Mouse (Mus musculus) mesoderm, embryonic 11.5 days (tissue): Measurements from ENCODE around the gene Pin1rt1.

Source experiments
- DNase-seq: peaks from one replicate; pipeline ENCODE4 v3.0.0-alpha.2; 2012; ENCODE audit warnings: low read depth, low spot score

Gene Pin1rt1

DNA sequence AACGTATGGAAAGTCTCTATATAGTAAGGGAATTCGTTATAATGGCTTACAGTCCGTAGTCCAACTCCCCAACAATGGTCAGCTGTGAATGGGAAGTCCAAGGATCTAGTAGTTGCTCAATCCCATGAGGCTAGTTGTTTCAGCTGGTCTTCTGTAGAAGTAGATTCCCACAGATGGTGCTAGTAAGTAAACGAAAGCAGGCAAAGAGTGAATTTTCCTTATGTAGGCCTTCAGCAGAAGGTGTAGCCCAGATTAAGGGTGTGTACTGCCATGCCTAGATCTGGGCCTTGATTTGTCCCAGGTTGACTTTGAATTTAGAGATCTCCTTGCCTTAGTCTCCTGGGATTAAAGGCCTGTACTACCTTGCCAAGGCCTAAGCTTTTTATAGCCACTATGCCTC, at the start of gene Pin1rt1:
Pin1rt1 (minus strand) TSS at position 101 of the 400 bp plus-strand sequence.
- DNase-seq: no peak

- DNase-seq: no peak
Observed at GRCm38 (mm10) chr2:104764018-104764417, 47.8 kb upstream of the Pin1rt1 start.

- no peak for DNase-seq
Observed at GRCm38 (mm10) chr2:104763134-104763703, 47.0 kb upstream of the Pin1rt1 start.

- DNase-seq: peak; percentile 28
Observed at GRCm38 (mm10) chr2:104750611-104751010, 34.4 kb upstream of the Pin1rt1 start.

DNA sequence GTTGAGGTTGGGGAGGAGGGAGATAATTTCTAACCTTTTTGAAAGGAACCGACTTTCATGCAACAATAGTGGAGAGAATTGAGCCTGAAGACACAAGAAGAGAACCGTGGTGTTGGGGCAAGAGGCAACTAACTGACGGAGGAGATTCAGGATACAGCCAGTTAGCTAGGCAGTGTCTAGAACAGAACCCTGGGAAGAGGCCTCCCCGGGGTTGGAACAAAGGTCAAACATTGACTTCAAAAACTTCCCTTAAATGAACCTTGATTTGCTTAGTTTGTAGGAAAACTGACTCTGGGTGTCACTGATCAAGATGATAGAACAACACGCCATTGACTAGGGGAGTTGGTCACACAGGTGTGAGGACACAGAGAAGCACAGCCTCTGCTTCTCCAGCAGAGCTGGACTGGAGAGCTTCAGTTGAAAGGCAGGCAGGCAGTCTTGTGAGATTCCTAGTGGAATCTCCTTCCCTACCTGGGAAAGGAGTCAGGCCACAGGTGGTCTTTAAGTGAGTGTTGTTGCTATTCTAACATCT, 32.5 kb upstream of the Pin1rt1 start:
- DNase-seq: no peak

DNA sequence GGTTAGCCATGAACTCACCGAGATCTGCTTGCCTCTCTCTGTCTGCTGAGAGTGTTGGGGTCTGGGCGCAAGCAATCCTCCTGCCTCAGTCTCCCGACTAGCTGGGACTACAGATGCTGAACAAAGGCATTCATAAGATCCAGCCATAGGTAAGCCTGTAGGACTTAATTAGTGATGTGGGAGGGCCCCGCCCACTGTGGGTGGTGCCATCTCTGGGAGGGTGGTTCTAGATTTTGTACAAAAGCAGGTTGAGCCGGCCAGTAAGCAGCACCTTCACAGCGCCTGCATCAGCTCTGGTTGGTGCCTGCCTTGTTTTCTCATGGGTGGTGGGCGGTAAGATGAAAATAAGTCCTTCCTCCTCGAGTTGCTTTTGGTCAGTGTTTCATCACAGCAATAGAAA, 30.1 kb upstream of the Pin1rt1 start:
- no peak for DNase-seq

GRCm38 (mm10) chr2:104743971-104744370, 27.8 kb upstream of the Pin1rt1 start:
- no peak for DNase-seq

DNA sequence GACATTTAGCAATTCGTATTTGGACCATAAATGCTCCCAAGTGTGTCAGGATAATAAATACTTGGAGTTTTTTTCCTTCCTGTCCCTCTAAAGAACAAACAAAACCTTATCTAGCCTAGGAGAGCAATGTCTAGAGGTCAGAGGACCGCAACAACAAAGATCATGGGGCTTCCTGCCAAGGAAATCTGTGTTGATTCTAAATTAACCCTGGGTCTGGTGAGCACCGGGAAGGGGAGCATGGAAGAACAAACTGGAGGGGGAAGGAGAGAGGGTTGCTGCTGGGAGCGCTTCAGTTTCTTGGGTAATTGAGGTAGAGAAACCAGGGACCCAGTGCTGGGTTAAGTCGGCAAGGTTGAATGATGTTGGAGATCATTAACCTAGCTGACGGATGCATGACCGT, 27.0 kb upstream of the Pin1rt1 start:
- no peak for DNase-seq

DNA sequence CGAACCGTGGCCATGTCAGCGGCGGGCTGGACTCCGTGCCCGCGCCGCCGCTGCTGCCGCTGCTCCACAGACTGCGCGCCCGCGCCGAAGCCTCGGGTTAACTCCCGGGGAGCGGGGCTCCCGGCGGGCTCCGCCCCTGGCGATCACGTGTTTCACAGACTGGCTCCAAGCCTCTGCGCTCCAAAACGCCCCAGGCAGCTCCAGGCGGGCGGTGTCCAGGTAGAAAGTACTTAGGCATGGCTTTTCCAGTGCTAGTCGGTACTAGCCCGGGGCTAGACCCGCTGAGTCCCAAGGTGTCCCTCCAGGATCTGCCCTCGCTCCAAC, 26.5 kb upstream of the Pin1rt1 start, which contains the start of gene Depdc7:
Depdc7 (minus strand) TSS at position 138 of the 324 bp plus-strand sequence.
- peak; percentile 91 for DNase-seq

- peak; percentile 18 for DNase-seq
Observed at GRCm38 (mm10) chr2:104741896-104742740, 25.9 kb upstream of the Pin1rt1 start.

DNA sequence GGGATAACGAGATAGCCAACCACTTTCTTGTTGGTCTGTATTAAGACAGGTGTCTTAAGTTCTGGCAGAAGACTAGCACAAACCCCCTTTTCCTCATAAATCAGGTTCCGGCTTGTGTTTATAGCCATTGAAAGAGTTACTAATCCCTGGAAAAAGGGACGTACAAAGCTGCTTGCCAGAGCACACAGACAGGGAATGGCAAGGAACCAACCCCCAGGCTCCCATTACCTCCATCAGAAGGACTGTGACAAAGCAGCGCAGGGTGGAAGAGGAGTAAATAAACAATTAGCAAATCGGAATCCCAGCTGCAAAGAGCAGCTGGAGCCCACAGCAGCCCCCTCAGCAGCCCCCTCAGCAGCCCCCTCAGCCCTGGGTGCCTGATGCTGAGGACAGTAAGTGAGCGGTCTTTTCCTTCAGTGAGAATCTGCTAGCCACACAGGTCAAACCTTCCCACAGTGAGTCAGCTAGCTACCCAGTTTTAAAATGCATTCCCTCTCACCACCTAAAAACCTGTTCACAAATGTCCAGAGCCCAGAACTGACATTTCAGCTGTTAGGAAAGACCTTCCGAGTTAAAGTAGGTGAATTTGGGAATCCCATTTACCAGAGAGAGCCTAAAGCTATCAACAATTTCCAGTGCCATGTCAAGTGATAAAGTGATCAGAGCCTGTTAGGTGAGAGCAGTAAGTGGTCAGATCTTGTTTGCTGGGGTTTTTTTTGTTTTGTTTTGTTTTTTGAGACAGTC, 25.0 kb upstream of the Pin1rt1 start:
- DNase-seq: no peak

DNA sequence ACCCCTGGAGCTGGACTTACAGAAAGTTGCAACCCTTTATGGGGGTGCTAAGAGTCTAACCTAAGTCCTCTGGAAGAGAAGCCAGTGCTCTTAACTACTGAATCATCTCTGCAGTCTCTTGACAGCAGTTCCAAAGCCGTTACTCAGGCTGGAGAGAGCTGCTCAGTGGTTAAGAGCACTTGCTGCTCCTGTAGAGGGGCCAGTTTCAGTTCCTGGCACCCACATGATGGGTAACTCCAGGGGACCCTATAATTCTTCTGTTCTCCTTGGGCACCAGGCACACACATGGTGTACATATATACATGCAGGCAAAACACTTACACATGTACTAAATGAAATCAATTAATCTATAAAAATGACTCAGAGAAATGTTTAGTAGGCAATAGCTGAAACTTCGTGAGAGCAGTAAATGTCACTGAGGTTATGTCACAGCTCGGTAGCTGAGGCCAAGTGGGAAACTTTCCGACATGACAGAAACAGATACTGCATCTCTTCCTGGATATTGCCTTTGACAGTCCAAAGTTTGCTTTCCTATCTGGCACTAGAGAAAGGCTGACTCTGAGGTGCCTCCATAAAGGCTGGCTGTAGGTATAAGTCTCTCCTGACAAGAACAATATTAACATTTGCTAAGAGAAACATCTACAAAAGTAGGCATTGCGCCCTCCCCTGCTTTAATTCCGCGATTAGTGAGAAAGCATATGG, 24.2 kb upstream of the Pin1rt1 start:
- DNase-seq: no peak

- DNase-seq: no peak
Observed at GRCm38 (mm10) chr2:104739691-104740090, 23.5 kb upstream of the Pin1rt1 start.

DNA sequence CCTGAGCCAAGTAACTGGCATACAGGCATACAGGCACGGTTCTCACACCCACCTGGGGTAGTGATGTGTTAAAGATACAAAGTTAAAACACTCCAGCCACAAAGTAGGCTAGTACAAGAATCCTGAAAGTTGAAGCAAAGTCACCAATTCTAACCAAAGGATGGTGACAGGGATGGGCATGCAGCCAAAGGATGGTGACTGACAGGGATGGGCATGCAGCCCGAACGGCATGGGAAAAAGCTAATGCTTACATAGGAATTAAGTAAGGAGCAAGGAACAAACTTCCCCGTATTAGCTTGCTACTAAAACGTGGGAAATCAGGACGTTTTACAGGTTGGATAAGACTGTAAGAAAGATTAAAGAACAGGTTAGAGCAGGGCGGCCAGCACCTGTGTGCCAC, 20.1 kb upstream of the Pin1rt1 start:
- no peak for DNase-seq

DNA sequence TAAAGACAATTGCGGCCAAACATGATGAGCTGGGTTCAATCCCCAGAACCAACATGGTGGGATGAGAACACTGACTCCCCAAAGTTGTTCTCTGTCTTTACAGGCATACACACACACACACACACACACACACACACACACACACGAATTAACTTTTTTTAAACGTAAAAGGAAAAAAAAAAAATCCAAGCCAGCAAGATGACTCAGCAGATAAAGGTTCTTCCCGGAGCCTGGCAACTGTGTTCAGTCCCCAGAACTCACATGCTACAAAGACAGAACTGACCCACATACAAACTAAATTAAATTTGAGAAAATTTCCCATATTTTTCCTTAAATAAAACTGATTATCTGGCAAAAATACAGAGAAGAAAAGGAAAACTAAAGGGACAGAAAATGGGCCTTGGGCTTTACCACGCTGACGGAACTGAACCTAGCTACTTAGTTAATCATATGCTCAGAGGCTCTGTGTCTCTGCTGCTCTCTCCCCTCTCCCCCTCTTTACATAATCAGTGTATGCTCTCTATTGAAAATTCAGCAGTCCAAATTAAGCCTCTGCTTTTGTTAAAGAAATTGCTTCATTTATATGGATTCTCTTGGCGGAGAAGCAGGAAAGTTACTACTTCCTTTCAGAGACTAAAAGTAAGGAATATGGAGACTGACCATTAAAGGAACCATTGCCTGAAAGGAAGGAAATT, 16.5 kb upstream of the Pin1rt1 start:
- DNase-seq: no peak

DNA sequence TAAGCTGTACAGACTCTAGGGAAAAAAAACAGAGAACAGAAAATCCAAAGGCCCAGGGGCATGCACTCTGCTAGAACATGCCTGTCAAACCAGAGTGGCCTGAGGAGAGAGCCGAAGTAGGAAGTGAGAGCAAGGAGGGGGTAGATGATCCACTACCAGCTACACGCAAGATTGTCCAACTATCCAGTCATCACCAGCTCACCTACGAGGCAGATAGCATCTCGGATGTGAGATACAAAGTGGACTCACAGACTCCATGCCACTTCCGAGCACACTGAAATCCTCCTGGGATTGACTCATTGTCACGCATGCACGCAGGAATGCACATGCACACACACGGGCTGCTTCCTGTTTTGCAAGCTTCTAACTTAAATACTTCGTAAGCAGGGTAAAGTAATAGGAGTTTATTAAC, 15.9 kb upstream of the Pin1rt1 start:
- DNase-seq: no peak

DNA sequence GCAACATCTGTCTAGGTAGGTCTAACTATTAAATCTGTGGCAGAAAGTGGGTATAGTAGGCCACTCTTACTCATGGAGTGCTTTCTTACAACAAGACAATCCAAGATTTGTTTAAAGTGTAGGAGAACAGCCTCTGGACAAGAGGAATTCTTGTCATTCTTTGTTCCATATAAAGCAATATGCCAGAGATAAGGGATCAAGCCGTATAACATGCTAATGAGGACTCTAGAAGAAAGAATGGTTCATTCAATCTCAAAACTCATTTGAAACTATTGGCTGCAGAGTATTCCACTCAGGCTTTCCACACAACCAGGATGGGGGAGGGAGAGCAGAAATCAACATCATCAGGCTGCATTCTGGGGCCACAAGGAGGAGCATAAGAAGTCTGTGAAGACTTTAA, 11.2 kb upstream of the Pin1rt1 start:
- DNase-seq: no peak

GRCm38 (mm10) chr2:104722021-104722420, 5.8 kb upstream of the Pin1rt1 start:
- DNase-seq: no peak

DNA sequence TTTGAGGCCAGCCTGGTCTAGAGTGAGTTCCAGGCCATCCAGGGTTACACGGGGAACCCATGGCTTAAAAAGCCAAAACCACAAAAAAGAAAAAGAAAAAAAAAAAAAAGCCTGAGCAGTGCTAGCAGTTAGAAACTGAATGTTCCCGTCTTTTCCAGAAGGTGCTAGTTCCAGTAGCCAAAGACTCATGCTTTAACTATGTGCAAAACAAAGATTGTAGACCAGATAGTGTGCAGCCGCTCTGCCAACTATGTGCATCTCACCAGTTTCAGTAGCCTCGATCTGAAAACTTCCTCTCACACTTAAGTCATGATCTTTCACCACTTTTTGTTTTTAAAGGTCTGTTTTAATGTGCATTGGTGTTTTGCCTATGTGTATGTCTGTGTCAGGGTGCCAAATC, 1.6 kb upstream of the Pin1rt1 start:
- DNase-seq: no peak

DNA sequence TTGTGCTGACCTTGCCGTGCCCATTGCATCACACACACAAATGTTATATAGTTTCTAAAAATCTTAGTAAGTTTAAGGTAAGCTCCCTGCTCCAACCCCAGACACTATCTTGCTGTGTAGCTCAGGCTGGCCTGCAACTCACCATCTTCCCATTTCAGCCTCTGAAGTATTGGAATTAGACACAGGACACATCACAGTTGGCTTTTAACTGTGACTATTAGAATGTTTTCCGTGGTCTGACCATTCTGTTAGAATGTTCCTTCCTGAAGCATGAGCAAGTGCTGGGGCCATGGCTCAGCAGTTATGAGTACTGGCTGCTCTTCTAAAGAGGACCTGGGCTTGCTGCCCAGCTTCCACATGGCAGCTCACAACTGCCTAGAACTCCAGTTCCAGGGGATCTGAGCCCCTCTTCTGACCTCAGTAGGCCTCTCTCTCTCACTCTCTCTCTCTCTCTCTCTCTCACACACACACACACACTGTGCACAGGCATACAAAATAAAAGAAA, 1.1 kb upstream of the Pin1rt1 start:
- no peak for DNase-seq

GRCm38 (mm10) chr2:104714254-104714691, 1.9 kb downstream of the Pin1rt1 start:
- no peak for DNase-seq
